Mouse (Mus musculus): Measurements from ENCODE around the gene Bri3.

The Bri3 gene

DNA sequence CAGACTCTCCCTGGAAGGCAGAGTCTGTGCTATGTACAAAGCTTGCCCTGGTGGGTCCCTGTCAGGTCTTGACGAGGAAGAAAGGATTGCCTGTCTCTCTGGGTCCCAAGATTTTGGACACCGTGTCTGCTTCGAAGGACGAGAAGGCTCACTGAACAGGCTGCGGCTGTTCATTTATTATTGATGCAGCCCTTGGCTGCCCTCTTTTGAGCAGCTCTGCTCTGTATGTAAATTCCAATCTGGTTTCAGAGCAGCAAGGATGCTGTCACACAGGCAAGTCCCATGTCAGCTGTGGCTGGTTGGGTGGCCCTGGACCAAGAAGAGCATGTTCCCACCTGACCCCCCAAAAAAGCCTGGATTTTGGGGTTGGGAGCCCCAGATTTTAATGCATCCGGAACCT, 187.2 kb downstream of the Bri3 start:
- no peak for DNase-seq (ENCODE audit: low spot score)

DNA sequence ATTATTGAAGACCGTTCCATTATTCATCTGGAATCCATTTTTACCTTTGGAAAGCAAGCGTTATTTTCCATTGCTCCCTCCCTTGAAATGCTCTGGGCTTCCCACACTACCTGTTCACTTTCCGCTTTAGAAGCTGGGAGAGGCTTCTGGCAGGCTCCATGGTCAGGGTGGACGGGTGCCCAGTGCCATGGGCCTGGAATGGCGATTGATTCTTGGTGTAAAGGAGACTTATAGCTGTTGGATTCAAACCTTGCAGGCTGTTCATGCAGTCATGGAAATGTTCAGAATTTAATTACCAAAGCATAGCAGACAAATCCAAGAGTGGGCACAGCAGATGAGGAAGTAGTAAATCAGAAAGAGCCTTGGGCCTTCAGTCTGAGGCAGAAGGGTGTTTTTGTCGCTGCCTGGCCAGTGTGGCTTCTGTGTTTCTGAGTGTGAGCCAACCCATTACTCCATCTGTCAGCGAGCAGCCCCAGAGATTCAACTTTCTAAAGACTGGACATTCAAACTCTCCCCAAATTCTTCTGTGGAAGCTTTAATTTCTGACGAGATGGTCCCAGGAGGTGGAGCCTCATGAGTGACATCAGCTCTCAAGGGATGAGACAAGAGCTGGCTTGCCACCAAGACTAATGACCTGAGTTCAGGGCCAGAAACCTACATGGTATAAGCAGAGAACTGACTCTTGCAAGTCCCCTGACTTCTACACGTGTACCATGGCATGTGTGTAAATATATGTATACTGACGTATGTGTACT, 195.2 kb downstream of the Bri3 start:
- DNase-seq (ENCODE audit: low spot score) = no peak

DNA sequence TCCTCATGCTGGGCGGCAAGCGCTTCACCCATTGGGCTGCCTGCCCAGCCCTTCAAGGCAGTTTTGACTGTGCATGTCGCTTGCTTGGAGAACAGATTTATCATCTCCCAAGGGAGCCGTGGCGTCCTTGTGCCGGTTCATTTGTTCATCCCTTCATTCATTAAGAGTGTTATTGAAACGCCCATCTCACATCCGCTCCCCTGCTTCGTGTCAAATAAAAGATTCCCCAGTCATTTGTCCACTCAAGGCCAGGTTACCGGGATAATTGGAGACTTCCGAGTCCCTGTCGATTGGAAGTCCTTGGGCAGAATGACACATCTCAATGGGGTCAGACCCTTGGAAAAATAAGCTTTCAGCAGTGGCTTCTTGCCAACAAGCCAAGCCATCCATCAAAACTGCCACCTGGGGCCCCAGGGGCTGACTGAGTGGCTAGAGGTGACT, 197.6 kb downstream of the Bri3 start:
- no peak for DNase-seq (ENCODE audit: low spot score)

DNA sequence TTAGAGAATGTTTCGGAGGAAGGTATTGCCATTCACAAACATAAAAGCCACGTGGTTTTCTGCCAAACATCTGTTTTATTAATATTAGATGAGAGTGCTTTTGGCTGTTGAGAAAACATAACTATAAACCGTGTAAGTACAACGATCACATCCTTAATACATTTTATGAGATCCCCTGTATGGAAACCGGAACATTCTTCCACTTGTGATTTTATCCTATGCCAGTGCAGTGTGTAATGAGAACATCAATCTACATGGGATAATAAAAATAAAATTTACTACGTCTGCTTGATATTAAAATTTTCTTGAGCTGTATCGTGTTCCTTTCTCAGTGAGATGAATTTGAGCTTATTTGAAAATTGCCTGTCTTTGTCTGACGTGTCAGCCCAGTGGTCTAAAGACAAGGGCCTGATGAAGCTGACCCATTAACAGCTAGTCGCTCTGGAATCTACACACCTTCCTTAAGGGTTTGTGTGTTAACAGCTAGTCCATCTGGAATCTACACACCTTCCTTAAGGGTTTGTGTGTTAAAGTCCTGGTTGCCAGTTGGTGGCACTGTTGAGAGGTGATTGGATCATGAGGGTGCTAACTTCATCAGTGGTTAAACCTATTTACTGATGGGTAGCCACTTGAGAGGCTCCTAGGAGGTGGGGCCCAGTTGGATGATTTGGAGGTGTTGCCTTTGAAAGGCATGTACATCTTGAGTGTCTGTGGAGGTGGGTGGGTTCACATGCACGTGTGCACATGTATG, 202.4 kb downstream of the Bri3 start:
- no peak for DNase-seq (ENCODE audit: low spot score)

DNA sequence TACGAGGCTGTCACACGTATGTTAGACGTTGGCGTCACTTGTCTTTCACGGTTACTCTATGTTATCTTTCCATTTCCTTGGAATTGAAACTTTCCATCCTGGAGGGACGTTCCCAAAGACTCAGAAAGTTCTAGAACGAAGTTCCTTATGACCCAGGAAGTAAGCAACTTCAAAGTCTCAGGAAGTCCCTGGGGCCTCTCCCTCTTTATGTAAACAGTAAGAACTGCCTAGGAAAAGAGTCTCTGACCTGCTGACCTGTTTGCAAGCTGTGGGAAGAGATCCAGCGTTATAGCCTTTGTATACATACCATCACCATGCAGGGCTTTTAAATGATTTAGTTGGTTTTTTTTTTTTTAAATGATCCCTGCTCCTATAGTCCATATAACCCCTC, 203.0 kb downstream of the Bri3 start:
- DNase-seq (ENCODE audit: low spot score) = no peak

DNA sequence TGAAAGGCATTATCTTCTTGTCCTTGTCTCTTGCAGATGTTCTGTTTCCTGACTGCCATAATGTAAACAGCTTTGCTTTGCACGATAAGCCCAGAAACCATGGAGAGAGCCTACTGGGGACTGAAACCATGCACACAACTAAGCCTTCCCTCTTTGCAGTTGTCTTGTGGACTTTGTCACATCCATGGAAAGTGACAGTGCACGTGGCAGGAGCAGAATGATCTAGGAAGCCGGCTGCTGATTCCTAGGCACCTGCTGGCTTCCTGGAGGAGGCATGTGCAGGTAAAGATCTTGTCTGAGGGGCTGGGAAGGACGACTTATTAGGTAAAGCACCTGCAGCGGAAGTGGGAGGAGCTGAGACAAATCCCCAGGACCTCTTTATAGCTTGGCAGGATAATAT, 203.7 kb downstream of the Bri3 start:
- no peak for DNase-seq (ENCODE audit: low spot score)

DNA sequence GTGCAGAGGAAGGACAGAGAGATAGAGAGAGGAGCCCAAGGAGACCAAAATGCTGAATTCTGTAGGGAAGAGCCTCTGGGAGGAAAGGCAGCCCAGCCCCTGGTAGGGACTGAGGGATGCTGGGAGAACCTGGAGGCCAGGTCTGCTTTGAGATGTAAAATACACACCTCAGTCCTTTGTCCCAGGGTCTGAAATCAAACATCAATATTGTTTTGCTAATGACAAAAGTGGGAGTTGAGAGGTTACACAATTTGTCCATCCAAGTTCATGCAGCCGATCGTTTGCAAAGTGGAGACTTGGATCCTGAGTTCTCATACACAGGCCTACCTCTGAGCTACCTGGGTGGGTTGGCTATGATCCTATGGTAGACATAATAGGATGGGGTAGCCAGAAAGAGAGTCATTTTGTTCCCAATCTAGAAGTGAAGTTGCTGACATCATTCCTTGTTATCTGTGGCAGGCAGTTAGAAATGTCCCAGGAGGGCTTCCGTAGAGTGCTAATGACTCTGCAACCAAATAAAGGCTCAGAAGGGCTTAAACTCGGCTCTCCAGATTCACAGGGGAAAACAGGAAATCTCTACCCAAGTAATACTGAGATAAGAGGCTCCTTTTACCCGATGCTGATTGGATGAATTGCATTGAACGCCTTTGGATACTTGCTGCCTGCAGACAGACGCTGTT, 208.7 kb downstream of the Bri3 start:
- DNase-seq (ENCODE audit: low spot score) = no peak

DNA sequence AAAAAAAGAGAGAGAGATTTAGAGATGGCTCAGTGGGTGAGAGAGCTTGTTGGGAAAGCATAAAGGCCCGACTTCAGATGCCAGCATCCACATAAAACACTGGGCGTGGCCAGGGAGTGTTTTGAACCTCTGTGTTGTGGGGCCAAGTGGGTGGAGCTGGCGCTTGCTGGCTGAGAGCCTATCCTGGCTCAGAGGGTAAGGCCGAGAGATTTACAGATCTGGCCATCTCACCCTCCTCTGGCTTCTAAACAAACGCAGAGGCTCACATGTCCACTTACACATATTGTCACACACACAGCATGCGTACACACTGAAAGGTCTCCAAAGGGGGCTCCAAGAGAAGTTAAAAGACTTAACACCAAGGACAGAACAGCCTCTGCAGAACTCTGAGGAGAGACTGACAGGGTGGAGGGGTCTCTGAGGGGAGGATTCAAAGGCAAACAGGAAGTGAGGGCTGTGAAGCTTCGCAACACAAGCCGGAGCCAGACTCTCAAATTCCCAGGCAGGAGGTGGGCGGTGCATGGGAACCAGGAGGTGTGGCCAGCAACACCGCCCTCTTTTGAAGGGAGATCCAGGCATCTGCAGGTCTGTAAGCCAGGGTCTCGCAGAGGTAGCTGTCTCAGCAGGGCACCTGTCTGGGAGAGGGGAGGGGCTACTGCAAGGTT, 213.5 kb downstream of the Bri3 start:
- DNase-seq (ENCODE audit: low spot score) = peak; percentile 6

DNA sequence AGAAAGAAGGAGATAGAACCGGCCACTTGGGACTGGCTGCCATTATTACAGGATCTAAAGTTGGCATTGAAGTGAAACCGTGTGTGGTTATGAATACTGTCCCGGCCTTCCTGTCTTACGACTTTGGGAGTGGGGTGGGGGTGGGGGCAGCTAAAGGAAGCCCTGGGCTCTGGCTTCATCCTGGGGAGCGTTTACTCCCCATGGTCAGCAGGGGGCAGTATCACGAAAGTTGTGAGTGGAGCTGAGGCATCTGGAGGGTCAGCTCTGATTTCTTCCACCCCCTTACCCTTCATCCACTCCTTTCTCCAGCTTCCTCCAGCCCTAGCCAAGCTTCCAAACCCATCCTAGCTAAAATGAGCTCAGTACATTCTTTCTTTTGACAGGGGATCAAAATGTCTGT, 222.8 kb downstream of the Bri3 start:
- DNase-seq (ENCODE audit: low spot score) = no peak

DNA sequence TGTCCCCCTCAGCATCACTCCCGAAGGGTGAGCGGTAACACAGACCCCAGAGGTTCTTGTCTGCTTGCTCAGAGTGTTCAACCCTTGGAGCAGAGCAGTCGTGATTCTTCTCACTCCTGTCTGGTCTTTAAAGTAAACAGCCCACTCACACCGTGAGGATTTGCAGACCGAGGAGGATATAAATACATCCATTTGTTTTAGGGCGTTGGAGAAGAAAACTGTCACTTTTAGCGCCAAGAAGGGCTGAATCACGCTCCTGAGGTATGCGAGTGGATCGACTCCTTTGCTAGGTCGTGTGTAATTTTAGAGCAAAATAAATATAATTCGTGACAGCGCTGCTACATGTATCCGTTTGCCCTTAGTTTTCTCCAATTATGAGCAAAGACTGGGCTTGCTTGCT, 228.8 kb downstream of the Bri3 start:
- DNase-seq (ENCODE audit: low spot score) = no peak

DNA sequence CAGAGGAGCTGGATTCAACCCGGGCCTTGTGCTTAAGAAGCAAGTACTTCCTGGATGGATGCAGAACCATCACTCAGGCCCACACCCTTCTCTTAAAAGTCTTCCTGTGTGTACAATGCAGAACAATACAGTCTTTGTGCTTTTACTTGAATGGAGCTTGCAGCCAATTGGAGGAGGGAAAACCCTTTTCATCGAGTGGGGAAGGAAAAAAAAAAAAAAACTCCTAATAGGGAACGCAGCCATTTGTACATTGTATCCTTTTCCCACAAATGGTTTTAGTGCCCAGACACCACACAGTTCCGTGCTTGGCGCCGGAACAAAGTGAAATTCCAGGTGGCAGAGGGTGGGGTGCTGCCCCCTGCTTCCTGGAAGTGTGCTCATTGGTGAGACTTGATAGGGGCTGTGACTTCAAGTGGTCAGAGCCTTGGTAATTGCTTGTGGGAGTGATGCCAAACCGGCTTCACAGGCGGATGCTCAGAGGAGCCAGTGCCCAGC, 235.5 kb downstream of the Bri3 start:
- DNase-seq (ENCODE audit: low spot score) = no peak

DNA sequence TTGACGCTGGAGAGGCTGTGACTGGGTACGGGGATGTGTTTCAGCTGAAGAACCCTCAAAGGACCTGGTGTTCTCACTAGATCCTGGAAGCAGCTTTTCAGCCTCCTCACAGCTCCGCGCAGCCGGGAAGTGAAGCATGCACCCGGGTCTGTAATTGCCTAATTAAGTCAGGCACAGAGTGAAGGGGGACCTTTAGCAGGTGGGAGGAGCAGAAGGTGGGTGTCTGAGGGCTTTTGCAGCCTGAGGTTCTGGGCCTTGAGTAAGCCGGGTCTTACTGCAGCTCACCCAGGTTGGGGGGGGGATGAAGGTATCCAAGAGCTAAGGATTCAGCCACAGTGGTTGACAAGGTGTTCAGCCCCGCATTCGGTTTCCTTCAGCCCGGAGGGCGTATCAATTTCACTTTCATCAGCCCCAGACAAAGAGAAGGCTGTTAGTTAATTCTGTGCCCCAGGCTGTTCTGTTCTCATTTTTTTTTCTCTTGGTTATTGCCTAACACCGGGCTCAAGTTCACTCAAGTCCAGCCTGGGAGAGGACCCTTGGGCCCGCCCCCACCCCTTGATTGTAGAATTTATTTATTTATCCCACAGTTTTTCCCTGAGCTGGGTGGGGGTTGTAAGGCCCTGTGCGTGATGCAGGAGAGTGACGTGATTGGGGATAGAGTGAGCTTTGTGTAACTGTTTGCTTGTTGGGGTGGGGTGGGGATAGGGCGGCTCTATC, 239.6 kb downstream of the Bri3 start:
- no peak for DNase-seq (ENCODE audit: low spot score)

DNA sequence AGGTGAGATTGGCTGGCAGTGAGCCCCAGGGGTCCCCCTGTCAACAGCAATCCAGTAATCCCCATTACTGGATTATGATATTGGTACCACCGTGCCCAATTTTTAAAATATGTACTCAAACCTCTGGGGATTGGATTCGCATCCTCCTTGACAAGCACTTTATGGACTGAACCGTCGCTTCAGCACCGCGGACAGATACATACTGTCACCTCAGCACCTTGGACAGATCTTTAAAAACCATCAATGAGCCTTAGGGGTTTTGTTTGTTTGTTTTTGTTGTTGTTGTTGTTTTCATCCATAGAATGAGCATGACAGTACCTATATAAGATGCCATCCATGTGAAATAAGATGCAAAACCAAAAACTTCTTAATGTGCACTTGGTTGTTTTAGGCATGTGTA, 247.1 kb downstream of the Bri3 start:
- no peak for DNase-seq (ENCODE audit: low spot score)
